Mouse (Mus musculus) layer of hippocampus, postnatal 10 days (tissue): ENCODE measurements at regions not wholly inside any gene's neighbourhood (a gene's known extent, or its start where the extent isn't known, plus 50 kb on each side); places are given as distances from the start of the nearest gene placed in this dataset.
A peak's percentile ranks its signal among the peaks of the same experiment; 100 is the strongest.

Experiments used
- DNase-seq, 2 experiments: peaks; one replicate each; pipeline ENCODE4 v3.0.0; 2021; ENCODE audit warnings: low spot score in 2 of 2

DNA sequence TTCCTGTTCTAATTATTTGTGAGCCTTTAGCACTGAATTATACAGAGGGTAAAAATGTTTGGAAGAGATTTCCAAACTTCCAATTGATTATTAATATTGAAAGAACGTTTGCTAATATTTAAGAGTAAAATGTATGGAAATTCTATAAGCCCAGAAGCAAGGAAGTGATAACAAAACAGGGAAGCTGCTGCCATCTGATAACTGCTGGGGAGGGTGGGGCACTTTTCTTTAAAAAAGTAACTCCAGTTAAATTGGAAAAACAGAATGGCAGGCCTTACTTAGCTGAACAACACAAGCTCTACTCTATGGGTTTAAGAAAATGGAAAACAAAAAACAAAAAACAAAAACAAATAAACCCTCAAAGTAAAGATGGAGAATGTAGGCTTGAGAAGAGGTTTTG is 1327.7 kb downstream of the Hace1 start:
- no peak for DNase-seq

DNA sequence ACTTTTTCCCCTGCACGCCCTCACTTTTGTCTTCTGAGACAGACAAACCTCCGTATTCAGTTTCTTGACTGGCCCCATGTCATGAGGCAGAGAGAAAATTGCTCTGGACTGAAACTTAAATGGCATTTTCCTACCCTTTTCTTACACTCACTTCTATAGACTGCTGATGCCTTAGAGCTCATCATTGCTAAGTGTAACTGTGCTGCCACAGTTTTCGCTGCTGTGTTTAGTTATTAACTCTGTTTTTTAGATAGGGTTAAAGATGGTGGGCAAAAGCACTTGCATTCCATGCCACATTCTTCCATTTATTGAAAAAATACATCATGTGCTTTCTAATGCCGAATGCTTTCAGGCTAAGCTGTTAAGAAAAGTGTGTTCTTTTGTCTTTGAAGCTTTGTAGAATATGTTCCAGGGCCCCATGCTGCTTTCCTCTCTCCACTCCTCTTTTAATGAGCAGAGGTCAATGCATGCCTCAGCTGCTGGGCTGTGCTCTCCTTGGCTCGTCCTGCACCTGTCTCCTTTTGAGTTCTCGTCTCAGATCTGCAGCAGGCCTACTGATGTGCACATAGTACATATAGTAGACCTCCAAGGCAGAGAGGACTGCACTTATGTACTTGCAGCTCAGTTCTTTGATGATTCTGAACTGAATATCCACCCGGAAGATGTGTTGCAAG is 1345.0 kb downstream of the Hace1 start:
- DNase-seq: no peak

GRCm38 (mm10) chr10:46934311-46934710 is 1356.7 kb downstream of the Hace1 start:
- DNase-seq: no peak

GRCm38 (mm10) chr10:46936248-46936970 is 1358.8 kb downstream of the Hace1 start:
- DNase-seq: no peak

DNA sequence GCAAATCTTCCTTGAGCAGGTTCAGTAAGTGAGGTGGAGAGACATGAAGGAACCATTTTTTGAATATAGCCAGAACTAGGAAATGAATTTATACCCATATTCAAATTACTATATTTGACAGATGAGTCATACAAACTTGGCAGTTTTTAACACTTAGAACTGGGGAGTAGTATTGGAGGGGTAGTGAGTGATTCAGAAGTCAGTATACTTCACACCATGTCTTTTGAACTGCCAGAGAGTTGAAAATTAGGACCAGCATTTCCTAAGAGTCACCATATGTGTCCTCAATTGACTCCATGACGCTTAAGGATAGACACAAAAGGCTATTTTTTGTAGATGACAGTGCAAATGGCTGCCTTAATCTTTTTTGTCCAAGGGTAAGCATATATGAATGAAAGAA is 1361.7 kb downstream of the Hace1 start:
- DNase-seq: no peak

- DNase-seq: no peak
These were observed 1362.2 kb downstream of the Hace1 start for GRCm38 (mm10) chr10:46939819-46940218.

DNA sequence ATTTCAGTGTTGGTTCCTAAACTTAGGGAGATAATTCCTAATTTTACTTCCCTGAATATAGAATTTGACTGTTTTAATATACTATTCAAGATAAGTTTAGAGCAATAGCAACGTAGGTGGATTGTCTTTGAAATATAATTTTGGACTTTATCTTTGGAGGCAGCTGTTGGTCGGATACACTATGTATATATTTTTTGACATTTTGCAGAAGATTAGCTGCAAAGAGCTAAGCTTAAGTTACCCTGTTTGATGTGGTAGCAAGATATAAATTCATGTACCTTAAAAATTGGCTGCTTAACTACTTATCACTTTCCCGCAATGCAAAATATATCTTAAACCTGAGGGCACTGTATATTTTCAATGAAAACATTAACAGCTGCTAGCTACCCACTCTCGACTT is 1375.3 kb downstream of the Hace1 start:
- DNase-seq: no peak

- no peak for DNase-seq
These were observed 1377.1 kb downstream of the Hace1 start for GRCm38 (mm10) chr10:46954701-46955100.

DNA sequence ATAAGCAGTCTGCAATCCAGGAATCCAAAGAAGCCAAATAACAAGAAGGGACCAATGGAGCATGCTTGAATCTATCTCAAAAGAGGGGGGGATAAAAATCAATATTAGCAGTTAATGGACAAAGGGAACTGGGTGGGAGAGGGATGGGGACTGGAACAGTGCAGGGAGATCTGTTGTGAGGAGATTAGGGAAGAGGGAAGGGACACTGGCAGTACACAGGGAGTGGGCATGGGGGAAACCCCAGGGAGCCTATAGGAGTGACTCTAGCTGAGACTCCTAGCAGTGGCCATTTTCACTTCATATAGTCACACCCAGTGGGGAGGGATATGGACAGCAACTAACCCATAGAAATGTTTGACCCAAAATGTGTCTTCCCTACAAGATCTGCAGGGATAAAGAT is 1402.8 kb downstream of the Hace1 start:
- no peak for DNase-seq

DNA sequence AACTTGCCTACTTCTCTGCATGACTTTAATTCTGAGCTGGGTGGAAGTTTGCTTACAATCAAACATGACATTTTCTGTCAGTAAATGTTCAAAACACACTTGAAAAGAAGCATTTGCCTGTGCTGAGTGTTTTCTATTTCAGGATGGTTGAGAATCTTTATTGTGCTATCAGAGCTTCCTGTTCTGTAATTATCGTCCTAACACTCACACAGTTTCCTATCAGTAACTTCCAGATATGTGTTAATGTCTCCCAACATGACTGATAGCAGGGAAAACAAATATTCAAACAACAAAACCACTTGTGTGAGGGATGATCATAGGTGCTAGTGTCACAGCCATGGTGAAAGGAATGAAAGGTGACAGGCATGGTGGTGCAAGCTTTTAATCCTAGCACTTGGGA is 1422.1 kb downstream of the Hace1 start:
- DNase-seq: no peak

GRCm38 (mm10) chr10:47028765-47029164 is 1451.1 kb downstream of the Hace1 start:
- no peak for DNase-seq

DNA sequence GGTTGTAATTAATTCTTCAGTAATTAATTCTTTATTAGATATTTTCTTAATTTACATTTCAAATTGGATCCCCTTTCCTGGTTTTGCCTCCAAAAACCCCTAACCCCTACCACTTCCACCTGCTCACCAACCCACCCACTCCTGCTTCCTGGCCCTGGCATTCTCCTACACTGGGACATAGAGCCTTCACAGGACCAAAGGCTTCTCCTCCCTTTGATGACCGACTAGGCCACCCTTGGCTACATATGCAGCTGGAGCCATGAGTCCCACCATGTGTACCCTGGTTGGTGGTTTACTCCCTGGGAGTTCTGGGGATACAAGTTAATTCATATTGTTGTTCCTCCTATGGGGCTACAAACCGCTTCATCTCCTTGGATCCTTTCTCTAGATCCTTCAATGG is 1477.0 kb downstream of the Hace1 start:
- no peak for DNase-seq

GRCm38 (mm10) chr10:47102551-47102950 is 1524.9 kb downstream of the Hace1 start:
- peak; percentile 28 to 43 for DNase-seq
